Mouse (Mus musculus): ENCODE measurements around the gene Rarg. TPM values are rescaled to one million over a fixed set of nuclear protein-coding genes. Genes with fewer than 3 reads are reported as not detected.

The Rarg gene
- polyA plus RNA-seq, 1 experiment, result 23.7 TPM

- DNase-seq, result peak; percentile 61
- Histone ChIP-seq H3K27me3 (ENCODE audit: control insufficient read depth, insufficient read depth, low read length) (peaks cover 11% of the 10 kb centered on the region; the same call in 1 of the 2 replicates), H3K4me1 (replicated peaks; ENCODE audit: control insufficient read depth, insufficient read depth, low read length) (peaks cover 36% of the 10 kb centered on the region), H3K4me3 (ENCODE audit: control insufficient read depth, insufficient read depth, low read length) (peak overlapping the region; percentile 55), H3K27ac (ENCODE audit: control insufficient read depth, insufficient read depth, low read length) (peak overlapping the region; percentile 55; the same call in 1 of the 2 replicates), H3K36me3 (ENCODE audit: control insufficient read depth, insufficient read depth, low read length) (no peaks in the 10 kb centered on the region)
- 3% methylated on average over 43 of the region's 44 CpGs for WGBS
- TF ChIP-seq CTCF (IDR thresholded peaks at IDR 0.05; ENCODE audit: borderline replicate concordance, control insufficient read depth, extremely low read depth, insufficient read depth, low read length, poor library complexity), result no peak
- TF ChIP-seq POLR2A (IDR thresholded peaks at IDR 0.05; ENCODE audit: control insufficient read depth, extremely low read depth, insufficient read depth, low read length, poor library complexity), result no peak
These were observed 11.2 kb downstream of the Rarg start for GRCm38 (mm10) chr15:102245891-102246741.

- peak overlapping the region; percentile 55 for H3K4me3 ChIP-seq (ENCODE audit: control insufficient read depth, insufficient read depth, low read length)
- peaks cover 11% of the 10 kb centered on the region; the same call in 1 of the 2 replicates for H3K27me3 ChIP-seq (ENCODE audit: control insufficient read depth, insufficient read depth, low read length)
- peaks cover 36% of the 10 kb centered on the region for H3K4me1 ChIP-seq (replicated peaks; ENCODE audit: control insufficient read depth, insufficient read depth, low read length)
- no peak for DNase-seq
- WGBS, result 52% methylated on average over 14 of the region's 14 CpGs
- no peak for TF ChIP-seq CTCF (IDR thresholded peaks at IDR 0.05; ENCODE audit: borderline replicate concordance, control insufficient read depth, extremely low read depth, insufficient read depth, low read length, poor library complexity)
- no peak for TF ChIP-seq POLR2A (IDR thresholded peaks at IDR 0.05; ENCODE audit: control insufficient read depth, extremely low read depth, insufficient read depth, low read length, poor library complexity)
- H3K27ac ChIP-seq (ENCODE audit: control insufficient read depth, insufficient read depth, low read length), result peak overlapping the region; percentile 55; the same call in 1 of the 2 replicates
- no peaks in the 10 kb centered on the region for H3K36me3 ChIP-seq (ENCODE audit: control insufficient read depth, insufficient read depth, low read length)
These were observed 11.8 kb downstream of the Rarg start for GRCm38 (mm10) chr15:102245461-102245881.

- WGBS, result 64% methylated on average over 19 of the region's 19 CpGs
- no peaks in the 10 kb centered on the region for H3K36me3 ChIP-seq (ENCODE audit: control insufficient read depth, insufficient read depth, low read length)
- TF ChIP-seq POLR2A (IDR thresholded peaks at IDR 0.05; ENCODE audit: control insufficient read depth, extremely low read depth, insufficient read depth, low read length, poor library complexity) (no peak), CTCF (IDR thresholded peaks at IDR 0.05; ENCODE audit: borderline replicate concordance, control insufficient read depth, extremely low read depth, insufficient read depth, low read length, poor library complexity) (no peak)
- DNase-seq, result no peak
- H3K4me3 ChIP-seq (ENCODE audit: control insufficient read depth, insufficient read depth, low read length), result no peak overlapping the region
- no peak overlapping the region for H3K27ac ChIP-seq (ENCODE audit: control insufficient read depth, insufficient read depth, low read length)
- H3K4me1 ChIP-seq (replicated peaks; ENCODE audit: control insufficient read depth, insufficient read depth, low read length), result peaks cover 36% of the 10 kb centered on the region
- peaks cover 11% of the 10 kb centered on the region; the same call in 1 of the 2 replicates for H3K27me3 ChIP-seq (ENCODE audit: control insufficient read depth, insufficient read depth, low read length)
These were observed 12.8 kb downstream of the Rarg start for GRCm38 (mm10) chr15:102244306-102245191.

GRCm38 (mm10) chr15:102243229-102244190 lies 13.8 kb downstream of the Rarg start:
- peaks cover 11% of the 10 kb centered on the region; the same call in 1 of the 2 replicates for H3K27me3 ChIP-seq (ENCODE audit: control insufficient read depth, insufficient read depth, low read length)
- no peaks in the 10 kb centered on the region for H3K36me3 ChIP-seq (ENCODE audit: control insufficient read depth, insufficient read depth, low read length)
- no peak overlapping the region for H3K27ac ChIP-seq (ENCODE audit: control insufficient read depth, insufficient read depth, low read length)
- WGBS, result 10% methylated on average over 22 of the region's 22 CpGs
- H3K4me3 ChIP-seq (ENCODE audit: control insufficient read depth, insufficient read depth, low read length), result peak overlapping the region; percentile 16; the same call in 1 of the 2 replicates
- peaks cover 33% of the 10 kb centered on the region for H3K4me1 ChIP-seq (replicated peaks; ENCODE audit: control insufficient read depth, insufficient read depth, low read length)
- DNase-seq, result no peak
- no peak for TF ChIP-seq CTCF (IDR thresholded peaks at IDR 0.05; ENCODE audit: borderline replicate concordance, control insufficient read depth, extremely low read depth, insufficient read depth, low read length, poor library complexity)
- TF ChIP-seq POLR2A (IDR thresholded peaks at IDR 0.05; ENCODE audit: control insufficient read depth, extremely low read depth, insufficient read depth, low read length, poor library complexity), result no peak

- DNase-seq, result no peak
- 88% methylated on average over 12 of the region's 12 CpGs for WGBS
- Histone ChIP-seq H3K36me3 (ENCODE audit: control insufficient read depth, insufficient read depth, low read length) (no peaks in the 10 kb centered on the region), H3K27ac (ENCODE audit: control insufficient read depth, insufficient read depth, low read length) (no peak overlapping the region), H3K4me3 (ENCODE audit: control insufficient read depth, insufficient read depth, low read length) (no peak overlapping the region), H3K27me3 (ENCODE audit: control insufficient read depth, insufficient read depth, low read length) (peaks cover 10% of the 10 kb centered on the region; the same call in 1 of the 2 replicates), H3K4me1 (replicated peaks; ENCODE audit: control insufficient read depth, insufficient read depth, low read length) (peaks cover 29% of the 10 kb centered on the region)
- TF ChIP-seq CTCF (IDR thresholded peaks at IDR 0.05; ENCODE audit: borderline replicate concordance, control insufficient read depth, extremely low read depth, insufficient read depth, low read length, poor library complexity) (no peak), POLR2A (IDR thresholded peaks at IDR 0.05; ENCODE audit: control insufficient read depth, extremely low read depth, insufficient read depth, low read length, poor library complexity) (no peak)
These were observed 14.7 kb downstream of the Rarg start for GRCm38 (mm10) chr15:102242404-102243228.
